Mouse (Mus musculus) bone marrow, adult 2 months (tissue): ENCODE data around the gene Gm45208. TPM values are rescaled to one million over a fixed set of nuclear protein-coding genes. Genes with fewer than 3 reads are reported as not detected.

ENCODE experiments used
- H3K27ac ChIP-seq: fragments of 200-500 bp; 2 replicates; pipeline ENCODE4 v1.5.1; 2012; ENCODE audit warnings: low read depth, mild to moderate bottlenecking, control low read depth, inconsistent platforms, low read length; ENCODE audit not compliant: control insufficient read depth, poor library complexity, insufficient read depth
- H3K4me1 ChIP-seq: fragments of 200-500 bp; 2 replicates; pipeline ENCODE4 v1.6.1; 2011; ENCODE audit warnings: low read length; ENCODE audit not compliant: control insufficient read depth, insufficient read depth
- H3K4me3 ChIP-seq: fragments of 200-500 bp; replicated peaks from 2 replicates; pipeline ENCODE3; 2011; ENCODE audit warnings: mild to moderate bottlenecking, low read depth, low read length, control low read depth; ENCODE audit not compliant: control insufficient read depth
- CTCF ChIP-seq: fragments of 200-500 bp; IDR thresholded peaks from 2 replicates; pipeline ENCODE4 v1.5.1; 2011; ENCODE audit warnings: low read length, control low read depth; ENCODE audit not compliant: control insufficient read depth, insufficient read depth
- POLR2A ChIP-seq: fragments of 200-500 bp; IDR thresholded peaks from 2 replicates; pipeline ENCODE4 v1.6.1; 2011; ENCODE audit warnings: low read depth, mild to moderate bottlenecking, control low read depth, low read length, borderline replicate concordance; ENCODE audit not compliant: control insufficient read depth
- WGBS: fragments of 180-500 bp; shearing (Covaris S2); methylation state at CpG from one replicate; pipeline ENCODE4 v1.1.7; 2018; 5-methylcytosine and 5-hydroxymethylcytosine counted together
- polyA plus RNA-seq: library from polyadenylated mRNA; stranded (reverse); fragments of >200 nt; gene quantifications from 2 replicates; pipeline ENCODE4 v1.2.4, GENCODE M21; 2011; ENCODE audit warnings: low replicate concordance; ENCODE audit not compliant: missing spikeins, insufficient read depth, insufficient read length

Gm45208 gene
- not detected in 2 replicates for polyA plus RNA-seq

DNA sequence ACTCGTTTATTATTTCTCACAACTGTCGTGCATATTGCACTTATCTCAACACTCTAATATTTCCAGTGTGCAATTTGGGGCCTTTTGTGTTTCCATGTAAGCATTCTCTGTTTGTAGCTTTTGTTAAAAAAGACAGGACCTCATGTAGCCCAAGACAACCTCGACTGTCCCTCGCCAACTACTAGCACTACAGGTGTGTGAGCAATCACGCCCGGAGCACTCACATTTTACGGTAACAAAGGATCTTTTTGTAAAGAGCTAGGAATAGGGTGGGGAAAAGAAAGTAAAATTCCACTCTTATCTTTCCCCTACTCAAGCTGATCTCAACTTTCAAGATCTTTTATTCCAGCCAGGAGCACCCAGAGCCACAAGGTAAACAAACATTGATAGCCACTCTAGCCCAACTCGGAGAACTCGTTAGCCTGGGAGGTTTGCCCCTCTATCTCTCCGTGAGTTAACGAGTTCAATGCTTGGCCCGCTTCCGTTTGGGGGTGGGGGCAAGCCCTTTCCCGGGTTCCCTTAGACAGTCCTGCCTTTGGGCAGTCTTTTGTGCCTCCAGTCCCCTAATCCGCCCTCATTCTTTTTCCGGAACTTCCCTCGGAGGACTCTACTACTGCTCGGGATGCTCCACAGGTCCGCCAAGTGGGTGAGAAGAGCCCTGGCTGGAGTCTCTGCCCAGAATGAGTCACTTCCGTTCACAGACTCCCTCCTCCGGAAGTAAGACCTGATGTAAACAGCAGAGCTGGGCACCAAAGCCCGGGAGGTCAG is at the start of gene Gm45208:
Gene Gm45208, plus strand, starts transcription at position 732 of the 768 bp plus-strand sequence.
- Histone ChIP-seq H3K4me1 (no peaks in the 10 kb centered on the region), H3K27ac (peak within 1 kb of the TSS; percentile 92), H3K4me3 (peak within 1 kb of the TSS; percentile 99)
- WGBS, result 13% methylated on average over 22 of the region's 22 CpGs
- no peak for TF ChIP-seq POLR2A
- no peak for TF ChIP-seq CTCF

DNA sequence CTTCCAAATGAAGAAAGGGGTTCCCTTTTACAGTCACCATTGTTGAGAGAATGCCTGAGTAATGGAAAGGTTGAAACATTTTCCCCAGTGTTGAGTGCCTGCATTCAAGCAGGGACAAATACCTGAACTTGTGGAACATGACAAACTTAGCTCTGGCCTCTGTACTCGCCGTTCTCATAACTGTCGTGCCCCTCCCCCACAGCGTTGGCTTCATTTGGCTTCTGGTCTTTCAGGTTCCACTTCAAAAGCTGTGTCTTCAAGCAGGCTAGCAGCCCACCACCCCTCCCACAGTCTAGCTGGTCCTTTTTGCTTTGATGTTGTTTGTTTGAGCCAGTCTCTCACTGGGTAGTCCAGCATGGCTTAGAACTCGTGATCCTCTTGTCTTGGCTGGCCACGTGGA is 49.3 kb upstream of the Gm45208 start:
- peak overlapping the region; percentile 80 for H3K27ac ChIP-seq
- H3K4me1 ChIP-seq, result peaks cover 3% of the 10 kb centered on the region

DNA sequence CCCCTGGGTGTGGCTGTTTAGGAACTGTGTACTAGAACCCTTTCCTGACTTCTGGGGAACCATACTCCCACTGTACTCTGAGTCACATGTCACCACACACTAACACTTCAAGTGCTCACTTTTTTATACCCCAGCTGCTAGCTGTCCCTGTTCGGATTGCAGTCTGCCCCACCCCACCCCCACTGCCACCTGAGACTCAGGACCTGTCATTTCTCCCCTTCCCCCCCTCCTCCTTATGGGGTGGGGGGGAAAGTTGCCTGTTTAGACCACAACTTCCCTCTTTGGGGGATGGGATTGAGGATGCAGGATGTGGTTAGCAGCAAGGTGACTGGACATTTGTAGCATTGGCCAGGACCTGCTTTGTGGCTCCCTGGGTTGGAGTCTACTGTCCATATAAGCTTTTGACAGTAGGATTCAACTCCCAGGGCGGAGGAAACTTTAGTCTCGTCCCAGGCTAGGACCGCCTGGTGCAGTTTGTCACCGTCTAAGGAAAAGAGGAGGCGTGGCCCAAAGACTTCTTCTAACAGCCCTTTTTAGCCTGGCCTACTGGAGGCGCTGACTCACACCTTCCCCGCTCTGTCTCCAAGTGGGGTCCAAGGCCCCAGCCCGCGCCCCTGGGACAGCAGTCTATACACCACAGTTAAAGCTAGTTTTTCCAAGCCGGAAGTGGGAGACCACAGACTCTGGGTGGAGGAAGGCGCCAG is 48.3 kb upstream of the Gm45208 start:
- H3K27ac ChIP-seq, result peak overlapping the region; percentile 87
- 19% methylated on average over 12 of the region's 12 CpGs for WGBS
- H3K4me3 ChIP-seq, result peak overlapping the region; percentile 6
- TF ChIP-seq POLR2A (no peak), CTCF (no peak)
- peaks cover 3% of the 10 kb centered on the region for H3K4me1 ChIP-seq

More for the DNA sequence above, 49.3 kb upstream of the Gm45208 start:
- H3K4me3 ChIP-seq, result peak overlapping the region; percentile 39
- no peak for TF ChIP-seq CTCF
- no peak for TF ChIP-seq POLR2A
- WGBS, result 31% methylated on average over 6 of the region's 6 CpGs

DNA sequence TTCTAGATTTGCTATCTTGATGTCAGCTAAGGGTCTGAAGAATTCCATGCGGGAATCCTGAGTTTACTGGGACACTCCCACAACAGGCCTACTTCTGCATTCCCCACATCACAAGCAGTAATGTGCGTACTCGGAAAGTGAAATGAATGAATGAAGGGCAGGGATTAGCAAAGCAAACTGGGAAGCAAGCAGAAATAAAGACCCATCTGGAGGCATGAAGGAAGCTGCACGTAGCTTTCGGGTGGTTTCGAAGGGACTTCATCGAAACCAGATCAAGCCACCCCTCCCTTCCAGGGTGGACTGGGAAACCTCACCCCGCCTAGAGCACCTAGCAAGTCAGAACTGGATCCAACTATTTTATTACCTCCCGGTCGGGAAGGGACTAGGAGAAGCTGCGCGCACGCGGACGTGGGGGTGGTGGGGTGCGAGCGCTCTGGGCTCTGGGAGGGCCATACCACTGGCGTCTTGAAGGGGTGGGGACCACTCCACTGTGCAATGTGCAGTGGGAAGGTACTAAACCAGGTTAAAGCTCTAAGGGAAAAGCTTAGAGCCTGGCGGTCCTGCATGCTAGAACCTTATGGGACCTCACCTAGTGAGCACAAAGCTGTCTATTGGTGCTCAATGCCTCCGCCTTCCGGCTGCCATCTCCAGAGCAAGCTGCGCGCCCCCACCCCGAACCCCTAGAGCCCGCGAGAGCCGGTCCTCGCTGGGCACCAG is 47.6 kb upstream of the Gm45208 start:
- TF ChIP-seq CTCF (no peak), POLR2A (no peak)
- WGBS, result 19% methylated on average over 28 of the region's 28 CpGs
- H3K4me3 ChIP-seq, result peak overlapping the region; percentile 68
- peak overlapping the region; percentile 87 for H3K27ac ChIP-seq
- peaks cover 3% of the 10 kb centered on the region for H3K4me1 ChIP-seq

DNA sequence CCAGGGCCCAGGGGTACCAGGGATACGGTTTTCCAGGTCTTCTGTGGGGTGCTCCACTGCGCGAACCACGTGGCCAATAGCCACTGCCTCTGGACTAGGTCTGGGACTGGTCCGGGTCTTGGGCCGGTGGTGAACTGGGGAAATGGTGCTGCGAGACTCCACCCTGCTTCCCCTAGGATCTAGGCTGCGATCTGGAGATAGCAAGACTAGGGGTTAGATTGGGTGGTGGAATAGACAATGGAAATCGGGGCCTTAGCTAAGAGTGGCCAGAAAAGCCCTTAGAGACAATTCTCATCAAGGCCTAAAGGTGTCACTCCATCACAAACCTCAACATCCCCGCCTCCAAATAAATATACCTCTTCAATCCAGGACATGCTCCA is 47.1 kb upstream of the Gm45208 start:
- Histone ChIP-seq H3K4me3 (peak overlapping the region; percentile 68), H3K27ac (peak overlapping the region; percentile 87), H3K4me1 (peaks cover 3% of the 10 kb centered on the region)
- TF ChIP-seq CTCF, result no peak
- TF ChIP-seq POLR2A, result no peak
- WGBS, result 11% methylated on average over 10 of the region's 10 CpGs

DNA sequence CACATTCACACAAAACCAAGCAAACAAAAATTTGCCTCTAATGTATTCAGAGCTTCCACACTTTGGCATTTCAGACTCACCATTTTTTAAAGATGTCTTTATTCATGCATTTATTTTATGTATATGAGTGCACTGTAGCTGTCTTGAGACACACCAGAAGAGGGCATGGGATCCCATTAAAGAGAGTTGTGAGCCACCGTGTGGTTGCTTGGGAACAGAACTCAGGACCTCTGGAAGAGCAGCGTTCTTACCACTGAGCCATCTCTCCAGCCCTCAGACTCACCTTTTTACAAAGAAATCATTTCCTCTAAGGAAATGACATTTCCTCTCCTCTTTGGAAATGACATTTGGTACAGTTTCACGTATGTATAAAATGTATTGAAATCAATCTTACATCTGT is 43.1 kb upstream of the Gm45208 start:
- H3K4me1 ChIP-seq, result no peaks in the 10 kb centered on the region; the same call in 1 of the 2 replicates
- no peak for TF ChIP-seq POLR2A
- no peak for TF ChIP-seq CTCF
- no peak overlapping the region for H3K27ac ChIP-seq
- WGBS, result 18% methylated on average over 3 of the region's 3 CpGs
- H3K4me3 ChIP-seq, result no peak overlapping the region

DNA sequence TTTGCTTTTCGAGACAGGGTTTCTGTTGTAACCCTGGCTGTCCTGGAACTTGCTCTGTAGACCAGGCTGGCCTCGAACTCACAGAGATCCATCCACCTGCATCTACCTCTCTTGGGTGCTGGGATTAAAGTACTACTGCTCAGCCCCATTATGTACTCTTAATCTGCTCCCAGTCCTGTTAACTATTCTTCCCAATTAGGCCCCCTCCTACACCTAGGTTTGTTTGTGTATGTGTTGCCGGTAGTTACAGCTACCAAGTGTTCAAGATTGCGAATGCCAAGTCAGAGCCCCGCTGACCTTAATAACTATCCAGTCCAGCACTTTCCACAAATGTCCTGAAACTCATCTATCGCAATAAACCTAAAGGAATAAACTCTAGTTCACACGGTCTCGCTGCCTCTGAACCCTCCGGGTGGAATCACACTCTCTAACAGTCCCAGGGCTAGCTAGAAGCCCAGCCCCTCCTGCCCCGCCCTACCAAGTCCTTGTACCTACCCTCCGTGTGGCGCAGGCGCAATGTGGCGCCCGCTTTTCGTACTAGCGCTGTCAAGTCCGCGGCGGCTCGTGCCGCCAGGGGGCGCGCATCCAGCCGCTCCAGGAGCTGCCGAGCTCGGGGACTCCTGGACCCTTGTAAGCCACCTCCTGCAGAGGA is 42.5 kb upstream of the Gm45208 start:
- peak overlapping the region; percentile 37 for H3K4me3 ChIP-seq
- WGBS, result 14% methylated on average over 27 of the region's 27 CpGs
- peak; percentile 67 for TF ChIP-seq CTCF
- no peak for TF ChIP-seq POLR2A
- no peaks in the 10 kb centered on the region; the same call in 1 of the 2 replicates for H3K4me1 ChIP-seq
- no peak overlapping the region; the same call in 1 of the 2 replicates for H3K27ac ChIP-seq
